Mouse (Mus musculus) gastrocnemius, postnatal 10 days (tissue): ENCODE results near the gene Pate2. TPM values are rescaled to one million over a fixed set of nuclear protein-coding genes. Genes with fewer than 3 reads are reported as not detected.
"Not testable (repeated sequence)": the region's sequence is repeated elsewhere in the genome, so short reads cannot be mapped to it uniquely, and the experiment has no call there.

Experiments
- DNase-seq: peaks from one replicate; pipeline ENCODE4 v3.0.0; 2021; ENCODE audit warnings: mixed read lengths
- total RNA-seq, 2 experiments: library from RNA; stranded (reverse); gene quantifications; 2 replicates each; pipeline ENCODE4 v1.2.3; 2021

The Pate2 gene
- total RNA-seq, 2 experiments from 2014 or later, result 0.23 to 0.52 TPM

DNA sequence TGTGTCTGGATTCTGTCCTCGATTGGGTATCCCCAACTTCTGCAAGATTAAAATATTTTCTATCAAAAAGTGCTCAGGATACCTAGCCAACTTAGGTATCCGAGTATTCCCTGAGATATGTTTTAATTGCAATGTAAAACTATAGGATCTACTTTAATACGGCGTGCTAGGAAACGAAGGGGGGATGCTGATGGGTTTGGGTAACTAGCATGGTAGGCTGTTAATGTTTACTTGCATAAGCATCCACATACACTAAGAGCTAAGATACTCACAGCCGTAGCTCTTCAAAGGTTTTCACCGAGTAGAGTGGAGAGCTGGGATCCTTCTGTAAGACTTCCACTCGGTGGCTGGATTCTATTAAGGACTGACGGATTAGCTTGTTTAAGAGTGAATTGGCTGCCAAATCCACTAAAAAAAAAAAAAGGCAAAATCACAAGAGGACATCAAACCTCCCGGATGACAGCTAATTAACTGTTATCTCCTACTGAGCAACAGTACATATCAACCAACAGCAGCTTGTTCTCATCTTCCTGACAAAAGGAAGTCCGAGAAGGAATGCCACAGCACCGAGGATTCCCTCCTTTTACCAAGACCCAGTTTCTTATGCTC is 13.5 kb upstream of the Pate2 start:
- DNase-seq, result no peak

DNA sequence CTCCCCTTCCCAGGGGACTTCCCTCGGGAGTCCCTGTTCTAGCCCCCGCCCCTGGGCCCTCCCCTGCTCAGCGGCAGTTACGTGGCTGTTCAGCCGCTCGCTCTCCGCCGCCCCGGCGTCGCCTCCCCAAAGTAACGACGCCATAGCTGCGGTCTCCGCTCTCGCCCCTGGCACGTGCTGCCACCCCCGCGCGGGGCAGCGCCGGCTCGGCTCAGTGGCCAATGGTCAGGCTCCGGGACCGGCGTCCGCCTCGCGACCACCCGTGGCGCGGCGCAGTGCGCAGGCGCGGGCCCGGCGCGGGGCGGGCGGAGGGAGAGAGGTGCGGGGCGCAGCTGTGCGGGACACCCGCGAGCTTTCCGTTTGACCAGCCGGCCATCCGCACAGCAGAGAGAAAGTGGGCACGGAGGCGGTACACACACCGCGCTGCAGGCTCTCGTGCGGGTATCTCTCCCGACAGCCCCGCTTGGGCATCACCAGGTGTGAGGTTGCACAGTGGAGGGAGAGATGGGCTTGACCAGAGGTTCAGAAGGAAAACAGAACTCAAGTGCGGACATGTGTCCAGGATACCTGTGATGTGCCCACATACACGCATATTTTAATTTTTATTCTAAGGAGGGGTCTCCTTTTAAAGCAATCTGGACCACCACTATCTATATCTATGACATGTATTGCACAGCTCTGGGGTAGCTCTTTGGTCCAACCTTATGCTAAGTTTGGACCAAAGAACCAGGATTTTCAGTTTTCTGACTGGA is 11.7 kb upstream of the Pate2 start, which contains the start of the genes Ddx25 and Pus3:
TSS of gene Ddx25 (minus strand) at position 272 of the 752 bp plus-strand sequence.
TSS of gene Pus3 (plus strand) at position 339 of the 752 bp plus-strand sequence.
- peak; percentile 14 for DNase-seq

DNA sequence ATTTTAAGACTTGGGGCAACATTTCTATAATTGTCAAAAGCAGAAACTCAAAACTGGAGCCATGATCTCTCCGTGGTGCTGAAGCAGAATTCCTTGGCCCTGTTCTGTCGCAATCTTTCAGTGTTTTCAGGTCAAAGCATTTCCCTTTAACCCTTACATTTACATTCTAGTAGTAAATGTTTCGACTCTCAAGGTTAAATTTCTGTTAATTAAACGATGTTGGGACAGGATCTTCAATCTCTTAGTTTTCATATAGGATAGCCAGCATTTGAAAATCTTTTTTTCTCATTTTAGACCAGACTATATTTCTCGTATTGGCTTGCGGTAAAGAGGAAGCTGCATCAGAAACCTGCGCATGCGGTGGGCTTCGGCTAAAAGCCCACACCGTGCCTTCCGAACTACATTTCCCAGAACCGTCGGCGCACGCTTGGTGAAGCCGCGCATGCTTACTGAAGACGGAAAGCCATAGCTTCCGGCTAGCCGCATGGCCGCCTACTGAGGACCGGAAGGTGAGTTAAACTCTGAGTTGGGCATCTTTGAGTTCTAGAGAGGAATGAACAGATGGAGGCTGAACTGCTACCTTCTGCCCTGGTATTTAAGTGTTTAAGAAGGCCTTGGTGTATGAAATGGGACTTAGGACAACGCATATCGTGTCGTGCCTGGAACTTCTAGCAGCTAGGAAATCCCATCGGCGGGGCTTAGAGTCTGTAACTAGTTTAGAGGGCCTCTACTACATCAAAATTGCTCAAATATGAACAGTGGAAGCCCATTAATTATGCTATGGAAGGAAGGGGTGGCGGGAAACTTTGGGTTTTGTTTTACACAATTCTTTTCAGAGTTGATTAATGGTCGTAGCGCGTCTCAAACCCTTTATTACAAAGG is 10.8 kb upstream of the Pate2 start:
- peak; percentile 70 for DNase-seq

DNA sequence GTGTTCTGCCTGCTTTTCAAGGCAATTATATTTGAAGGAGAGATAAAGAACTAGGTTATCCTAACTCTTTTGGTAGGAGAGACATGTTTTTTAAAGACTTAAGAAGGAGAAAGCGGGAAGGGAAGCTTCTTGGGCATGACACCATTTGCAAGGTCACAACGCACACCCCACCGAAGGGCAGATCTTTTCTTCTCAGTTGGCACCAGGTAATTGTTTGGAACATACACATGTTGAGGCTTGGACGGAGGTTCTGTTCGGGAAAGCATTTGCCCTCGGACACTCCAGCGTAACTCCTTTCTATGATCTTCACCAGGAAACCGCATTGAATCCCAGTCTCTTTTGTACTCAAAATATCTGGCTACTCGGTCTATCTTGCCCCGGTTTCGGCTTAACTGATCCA is 9.0 kb upstream of the Pate2 start:
- no peak for DNase-seq

DNA sequence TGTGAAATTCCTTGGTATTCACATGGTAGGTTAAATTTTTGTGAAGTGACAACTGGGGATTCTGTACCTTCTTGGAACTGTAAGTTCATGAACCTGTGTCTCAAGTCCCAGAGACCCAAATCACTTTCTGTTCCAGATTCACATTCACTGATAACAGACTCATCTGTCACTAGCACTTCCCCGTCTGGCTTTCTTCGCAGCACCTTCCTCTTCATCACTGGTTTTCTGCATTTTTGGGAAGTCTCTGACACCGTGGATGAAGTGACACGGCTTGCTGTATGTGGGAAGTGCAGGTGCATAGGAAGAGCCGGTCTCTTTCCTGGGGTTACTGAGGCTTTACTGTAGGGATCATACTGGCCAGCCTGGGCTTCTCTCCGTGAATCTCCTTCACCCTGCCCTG is 8.5 kb upstream of the Pate2 start:
- no peak for DNase-seq

DNA sequence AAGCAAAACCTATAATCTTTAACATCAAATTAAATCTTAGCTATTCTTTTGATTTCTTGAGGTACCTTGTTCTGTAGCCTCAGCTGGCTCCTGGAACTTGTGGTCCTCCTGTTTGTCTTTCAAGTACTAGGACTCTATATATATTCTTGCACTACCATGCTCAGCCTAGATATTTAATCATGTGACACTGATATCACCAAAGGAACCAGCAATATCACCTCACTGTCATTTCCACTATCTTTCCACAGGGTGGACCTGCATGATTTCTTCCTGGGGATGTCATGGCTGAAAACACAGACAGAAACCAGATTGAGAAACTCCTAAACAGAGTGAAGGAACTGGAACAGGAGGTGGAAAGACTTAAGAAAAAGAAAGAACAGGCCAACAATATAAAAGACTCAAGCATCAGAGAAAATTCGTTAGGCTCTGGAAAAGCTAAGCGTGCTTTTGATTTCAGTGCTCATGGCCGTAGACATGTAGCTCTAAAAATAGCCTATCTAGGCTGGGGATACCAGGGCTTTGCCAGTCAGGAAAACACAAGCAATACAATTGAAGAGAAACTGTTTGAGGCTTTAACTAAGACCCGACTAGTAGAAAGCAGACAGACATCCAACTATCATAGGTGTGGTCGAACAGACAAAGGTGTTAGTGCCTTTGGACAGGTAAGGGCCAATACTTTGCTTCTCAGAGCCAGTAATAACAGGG is 5.4 kb upstream of the Pate2 start:
- no peak for DNase-seq

DNA sequence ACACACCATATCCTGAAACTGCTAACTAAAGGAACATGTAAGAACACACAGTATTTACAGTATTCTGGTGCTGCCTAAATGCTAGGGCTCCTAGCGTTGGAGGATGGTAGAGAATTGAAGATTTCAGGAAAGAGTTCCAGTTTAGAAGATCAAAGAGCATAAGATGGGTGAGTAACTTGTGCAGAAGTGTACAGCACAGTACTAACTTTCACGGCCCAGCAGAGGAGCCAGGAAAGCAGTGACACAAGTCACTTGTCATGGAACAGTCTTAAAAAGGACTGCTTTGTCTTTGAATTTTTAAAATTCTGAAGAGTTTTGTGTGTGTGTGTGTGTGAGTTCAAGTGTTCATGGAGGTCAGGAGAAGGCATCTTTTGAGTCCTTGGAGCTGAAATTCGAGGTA is 2.1 kb upstream of the Pate2 start:
- DNase-seq, result no peak

DNA sequence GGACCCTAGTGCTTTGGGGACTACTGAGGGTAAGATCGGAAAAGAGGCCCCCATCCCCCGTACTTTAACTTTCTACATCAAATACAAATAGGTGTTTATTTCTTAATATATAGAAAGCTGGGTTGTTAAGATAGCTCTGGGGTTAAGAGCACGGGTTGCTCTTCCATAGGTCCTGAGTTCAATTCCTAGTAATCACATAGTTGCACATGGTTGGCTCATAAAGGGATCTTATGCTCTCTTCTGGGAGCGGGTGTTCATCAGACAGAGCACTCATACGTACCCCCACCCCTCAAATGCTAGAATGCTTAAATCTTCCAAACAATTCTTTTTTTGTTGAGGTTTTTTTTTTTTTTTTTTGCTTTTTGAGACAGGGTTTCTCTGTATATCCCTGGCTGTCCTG is 579 bp downstream of the Pate2 start:
- DNase-seq, result no peak

DNA sequence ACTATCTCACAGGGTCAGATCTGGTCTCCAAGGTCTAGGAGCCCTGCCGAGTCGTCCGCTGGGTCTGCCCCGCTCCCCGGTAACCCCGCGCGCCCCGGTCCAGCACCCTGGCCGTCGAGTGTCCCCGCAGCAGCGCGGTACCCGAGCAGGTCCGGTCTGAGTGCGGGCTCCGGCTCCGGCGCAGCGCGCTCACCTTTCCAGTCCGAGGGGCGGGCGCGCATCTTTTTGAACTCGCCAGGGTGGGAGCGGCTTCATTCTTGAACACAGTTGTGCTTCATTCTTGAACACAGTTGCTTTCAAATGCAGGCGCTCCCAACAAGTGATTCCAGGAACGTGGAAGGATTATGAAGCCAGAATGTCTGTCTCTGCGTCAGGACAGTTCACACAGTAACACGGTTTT is 4.3 kb downstream of the Pate2 start:
- peak; percentile 8 for DNase-seq

DNA sequence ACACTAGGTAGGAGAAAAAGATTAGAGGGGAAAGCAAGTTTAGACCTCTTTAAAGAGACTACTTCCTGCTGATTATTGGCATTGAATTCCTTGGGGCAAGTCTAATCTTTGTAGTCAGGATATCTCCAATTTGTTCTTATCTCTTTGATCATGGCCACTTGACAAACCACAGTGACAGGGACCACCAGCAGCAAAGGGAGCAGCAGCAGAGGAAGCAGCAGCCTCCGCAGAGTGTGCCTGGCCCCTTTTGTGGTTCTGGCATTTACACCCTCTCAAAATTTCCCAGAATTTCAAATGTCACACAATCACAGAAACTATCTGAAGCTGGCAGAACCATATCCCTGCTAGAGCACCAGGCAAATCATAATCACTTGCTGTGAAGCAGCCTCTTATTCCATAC is 17.6 kb downstream of the Pate2 start:
- DNase-seq, result no peak

DNA sequence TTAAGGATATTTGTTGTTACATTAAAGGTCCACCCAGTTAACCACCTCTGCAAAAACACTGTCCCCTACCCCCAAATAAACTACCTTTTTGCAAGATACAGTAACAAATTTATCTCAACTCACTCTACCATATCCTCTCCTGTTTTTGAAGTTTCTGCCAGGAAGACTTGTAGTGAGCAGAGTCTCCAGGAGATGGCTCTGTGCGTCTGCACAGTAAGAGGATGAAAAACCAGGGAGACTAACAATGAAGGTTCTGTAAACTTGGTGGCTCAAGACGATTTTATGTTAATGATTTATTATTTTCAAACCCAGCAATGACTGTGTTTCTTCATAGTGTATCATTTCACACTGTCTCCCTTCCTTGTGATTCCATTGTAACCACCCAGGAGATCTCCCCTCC is 22.8 kb downstream of the Pate2 start:
- no peak for DNase-seq

DNA sequence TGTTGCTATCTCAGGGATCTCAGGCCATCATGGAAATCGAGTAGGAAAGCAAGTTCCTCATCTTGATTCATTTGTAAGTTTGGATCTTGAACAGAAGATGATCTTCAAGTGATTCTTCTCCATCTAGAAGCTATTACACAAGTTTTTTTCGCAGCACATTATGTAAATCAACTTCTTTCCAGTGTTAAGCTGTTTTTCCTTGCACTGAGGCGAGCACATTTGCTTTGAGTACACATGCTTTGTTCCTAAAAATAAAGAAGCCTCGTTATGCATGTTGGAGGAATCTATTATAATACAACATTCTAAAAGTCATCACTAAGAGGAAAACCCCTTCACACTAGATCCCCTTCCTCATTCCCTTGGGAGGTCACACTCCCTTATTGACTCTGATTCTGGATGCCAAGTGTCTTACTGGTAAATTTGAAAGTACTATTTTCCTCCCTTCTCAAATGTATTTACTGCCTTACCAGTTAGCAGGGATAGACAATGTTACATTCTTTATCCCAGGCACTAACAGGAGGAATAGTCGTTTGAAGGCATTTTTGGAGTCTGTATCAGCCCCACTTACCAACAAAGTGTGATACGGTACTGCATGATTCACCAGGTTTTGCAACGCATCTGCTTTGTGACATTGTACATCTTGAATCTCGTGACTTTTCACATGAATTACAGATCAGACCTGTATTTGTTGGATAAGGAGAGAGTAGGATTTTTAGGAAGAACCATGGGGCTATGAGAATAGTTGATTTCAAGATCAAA is 37.7 kb downstream of the Pate2 start:
- no peak for DNase-seq

DNA sequence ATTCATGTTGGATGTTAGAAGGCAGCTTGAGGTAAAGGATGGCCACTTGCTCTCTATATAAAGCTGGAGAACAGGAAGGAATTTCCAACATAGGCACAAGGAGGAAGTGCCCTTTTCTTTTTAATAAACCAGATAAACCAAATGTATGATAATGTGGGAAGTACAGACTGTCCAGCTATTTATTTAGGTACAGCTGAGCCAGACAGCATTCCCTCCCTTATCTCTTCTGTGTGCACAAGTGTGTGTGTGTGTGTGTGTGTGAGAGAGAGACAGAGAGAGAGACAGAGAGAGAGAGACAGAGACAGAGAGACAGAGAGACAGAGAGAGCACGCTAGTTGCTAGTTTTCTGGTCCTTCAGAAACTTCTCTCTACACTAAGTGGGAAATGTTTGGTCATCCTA is 41.8 kb downstream of the Pate2 start, which contains the start of gene Pate4:
TSS of gene Pate4 (minus strand) at position 101 of the 400 bp plus-strand sequence.
- no peak for DNase-seq

DNA sequence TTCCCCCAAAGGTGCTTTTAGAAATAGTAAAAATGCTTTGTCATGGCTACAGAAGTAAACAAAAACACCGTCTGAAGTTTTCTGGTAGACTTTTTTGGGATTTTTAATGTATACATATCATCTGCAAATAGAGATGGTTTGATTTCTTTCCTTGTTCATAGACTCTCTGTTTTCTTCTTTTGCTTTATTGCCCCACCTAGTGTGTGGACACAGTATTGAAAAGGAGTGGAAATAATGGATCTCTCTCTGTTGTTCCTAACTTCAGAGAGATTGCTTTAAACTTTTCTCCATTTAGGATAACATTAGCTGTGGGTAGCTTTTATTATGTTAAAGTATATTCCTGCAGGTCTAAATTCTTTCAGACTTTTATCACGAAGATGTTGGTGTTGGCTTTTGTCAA is 43.9 kb downstream of the Pate2 start:
- no peak for DNase-seq

DNA sequence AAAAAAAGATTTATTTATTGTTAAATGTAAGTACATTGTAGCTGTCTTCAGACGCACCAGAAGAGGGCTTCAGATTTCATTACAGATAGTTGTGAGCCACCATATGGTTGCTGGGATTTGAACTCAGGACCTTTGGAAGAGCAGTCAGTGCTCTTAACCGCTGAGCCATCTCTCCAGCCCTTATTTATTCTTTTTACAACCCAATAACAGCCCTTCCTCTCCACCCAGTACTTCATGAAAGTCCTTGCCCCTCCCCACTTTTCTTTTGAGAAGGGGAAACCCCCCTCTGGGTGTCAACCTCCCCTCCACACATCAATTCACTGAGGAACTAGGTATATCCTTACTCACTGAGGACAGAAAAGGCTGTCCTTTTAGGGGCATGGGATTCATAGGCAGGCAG is 46.7 kb downstream of the Pate2 start:
- DNase-seq, result not testable (repeated sequence)

DNA sequence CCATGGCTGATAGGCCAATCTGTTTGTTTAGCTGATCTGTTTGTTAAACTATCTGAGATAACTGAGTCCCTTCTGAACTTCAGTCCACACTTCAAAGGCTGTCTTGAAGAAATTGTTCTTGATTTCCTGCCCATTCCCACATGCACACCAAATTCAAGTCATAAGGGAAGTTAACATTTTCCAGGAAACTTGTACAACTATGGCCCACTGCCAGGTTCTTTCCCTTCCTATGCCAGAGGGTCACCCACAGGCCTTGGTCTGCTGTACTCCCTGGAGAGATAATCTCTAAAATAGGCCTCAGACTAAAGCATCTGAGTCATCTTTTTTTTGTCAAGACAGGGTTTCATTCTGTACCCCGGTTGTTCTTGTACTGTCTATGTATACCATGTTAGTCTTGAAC is 62.9 kb downstream of the Pate2 start:
- DNase-seq, result no peak

DNA sequence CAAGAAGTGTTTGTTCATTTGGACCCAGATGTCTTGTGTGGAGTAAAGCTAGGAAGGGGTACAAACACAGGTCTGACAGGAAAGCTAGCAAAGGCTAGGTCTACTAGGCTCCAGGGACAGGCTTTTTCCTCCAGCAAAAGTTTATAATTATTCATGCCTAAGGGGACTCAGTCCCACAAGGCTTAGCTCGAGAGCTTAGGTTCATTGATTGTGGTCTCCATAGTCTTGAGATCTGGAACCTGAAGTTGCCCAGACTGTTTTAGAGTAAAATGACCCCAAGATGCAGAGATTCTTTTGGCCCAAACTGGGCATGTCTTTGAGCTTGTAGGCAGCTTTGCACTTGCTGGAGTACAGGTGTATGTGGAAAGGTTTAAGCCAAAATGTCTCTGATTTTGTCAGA is 78.0 kb downstream of the Pate2 start, which contains the start of gene Pate3:
TSS of gene Pate3 (minus strand) at position 101 of the 400 bp plus-strand sequence.
- DNase-seq, result no peak

DNA sequence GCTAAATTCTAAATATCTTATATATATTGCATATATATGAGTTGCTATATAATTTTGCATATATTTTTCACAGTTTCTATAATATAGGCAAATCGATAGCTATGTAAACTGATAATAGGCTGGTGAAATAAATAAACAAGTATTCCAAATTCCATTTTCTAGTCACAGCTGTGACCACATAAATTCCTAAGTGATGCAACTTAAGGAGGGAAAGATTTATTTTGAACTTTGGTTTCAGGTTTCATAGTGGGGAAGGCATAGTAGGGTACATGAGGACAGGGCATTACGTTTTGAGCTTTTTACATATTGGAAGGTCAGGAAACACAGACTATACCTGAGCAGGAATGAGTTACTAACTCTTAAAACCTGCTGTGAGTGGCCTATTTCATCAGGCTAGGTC is 103.5 kb downstream of the Pate2 start:
- DNase-seq, result no peak

DNA sequence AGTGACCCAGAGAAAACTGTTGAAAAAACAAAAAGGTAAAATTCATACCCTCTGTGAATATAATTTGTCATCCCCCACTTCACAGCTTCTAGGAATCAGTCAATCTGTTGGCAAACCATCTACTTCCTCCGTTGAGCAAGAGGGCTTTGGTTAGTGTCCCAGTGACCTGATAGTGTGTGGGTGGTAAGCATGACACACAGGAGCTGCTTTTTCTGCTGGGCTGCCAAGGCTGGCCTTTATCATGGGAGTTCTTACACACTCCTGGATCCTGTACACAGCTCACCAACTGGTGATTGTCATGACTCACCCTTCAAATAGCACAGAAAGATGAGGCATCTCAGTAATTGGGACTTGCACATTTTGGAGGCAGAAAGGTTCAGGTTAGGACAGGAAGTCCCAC is 116.9 kb downstream of the Pate2 start, which contains the start of gene Pate1:
TSS of gene Pate1 (minus strand) at position 378 of the 400 bp plus-strand sequence.
- no peak for DNase-seq

DNA sequence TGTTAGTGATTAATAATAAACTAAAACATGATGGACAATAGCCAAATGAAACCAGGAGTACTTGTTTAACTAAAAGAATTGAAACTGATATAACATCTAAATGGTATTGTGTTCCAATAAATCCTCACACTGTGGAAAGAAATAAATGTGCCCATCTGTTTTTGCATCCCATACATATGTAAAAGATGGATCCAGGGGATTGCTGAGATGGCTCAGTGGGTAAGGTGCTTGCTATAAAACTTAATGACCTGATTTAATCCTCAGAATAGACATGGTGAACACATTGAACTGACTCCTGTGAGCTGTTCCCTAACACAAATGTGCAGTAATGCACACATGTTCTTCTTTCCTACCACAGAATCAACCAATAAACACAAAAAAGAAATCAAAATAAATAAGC is 121.8 kb downstream of the Pate2 start:
- no peak for DNase-seq

DNA sequence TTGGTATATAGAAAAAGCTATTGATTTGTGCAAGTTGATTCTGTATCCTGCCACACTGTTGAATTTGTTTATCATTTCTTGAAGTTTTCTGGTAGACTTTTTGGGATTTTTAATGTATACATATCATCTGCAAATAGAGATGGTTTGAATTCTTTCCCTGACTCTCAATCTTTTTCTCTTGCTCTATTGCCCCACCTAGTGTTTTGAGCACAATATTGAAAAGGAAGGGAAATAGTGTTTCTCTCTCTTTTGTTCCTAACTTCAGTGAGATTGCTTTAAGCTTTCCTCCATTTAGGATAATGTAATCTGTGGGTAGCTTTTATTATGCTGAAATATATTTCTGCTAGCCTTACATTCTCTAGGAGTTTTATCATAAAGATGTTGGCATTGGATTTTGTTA is 137.2 kb downstream of the Pate2 start:
- DNase-seq, result no peak
